Mouse (Mus musculus) hindbrain, embryonic 16.5 days (tissue): ENCODE results near the gene Tmem63c. TPM values are rescaled to one million over a fixed set of nuclear protein-coding genes. Genes with fewer than 3 reads are reported as not detected.
A peak's percentile ranks its signal among the peaks of the same experiment; 100 is the strongest.

Experiments
- ATAC-seq: fragments of 200-750 bp; cut with Nextera tagmentation; 2 replicates; pipeline ENCODE4 v1.8.0; 2017; ENCODE audit warnings: moderate TSS enrichment, moderate library complexity
- H3K27ac ChIP-seq: fragments of 300-500 bp; sonication (generic); 2 replicates; pipeline ENCODE4 v1.5.1; 2014; ENCODE audit warnings: low read depth, mild to moderate bottlenecking, control low read depth, low read length, moderate library complexity
- H3K27me3 ChIP-seq: fragments of 300-500 bp; sonication (generic); replicated peaks from 2 replicates; pipeline ENCODE4 v1.6.1; 2014; ENCODE audit warnings: low read length; ENCODE audit not compliant: control insufficient read depth, insufficient read depth
- H3K36me3 ChIP-seq: fragments of 300-500 bp; sonication (generic); 2 replicates; pipeline ENCODE4 v1.6.1; 2014; ENCODE audit warnings: mild to moderate bottlenecking, low read length, moderate library complexity, mixed read lengths; ENCODE audit not compliant: control insufficient read depth, insufficient read depth
- H3K4me1 ChIP-seq: fragments of 300-500 bp; sonication (generic); 2 replicates; pipeline ENCODE4 v1.6.1; 2014; ENCODE audit warnings: low read depth, low read length; ENCODE audit not compliant: control insufficient read depth, insufficient read depth
- H3K4me2 ChIP-seq: fragments of 300-500 bp; sonication (generic); 2 replicates; pipeline ENCODE4 v1.6.1; 2014; ENCODE audit warnings: mild to moderate bottlenecking, low read length, control low read depth, moderate library complexity
- H3K4me3 ChIP-seq: fragments of 300-500 bp; sonication (generic); 2 replicates; pipeline ENCODE4 v1.5.1; 2014; ENCODE audit warnings: mild to moderate bottlenecking, low read length, control low read depth, moderate library complexity
- H3K9ac ChIP-seq: fragments of 300-500 bp; sonication (generic); 2 replicates; pipeline ENCODE4 v1.6.1; 2014; ENCODE audit warnings: low read depth, mild to moderate bottlenecking, control low read depth, low read length, moderate library complexity
- H3K9me3 ChIP-seq: fragments of 300-500 bp; sonication (generic); 2 replicates; pipeline ENCODE4 v1.6.1; 2014; ENCODE audit warnings: mild to moderate bottlenecking, low read length, moderate library complexity; ENCODE audit not compliant: control insufficient read depth
- WGBS: fragments of 180-500 bp; shearing (Covaris S2); extraction: QIAGEN DNeasy Blood & Tissue Kit; methylation state at CpG from one replicate; pipeline ENCODE4 v1.1.7; 2014; 5-methylcytosine and 5-hydroxymethylcytosine counted together
- polyA plus RNA-seq: library from polyadenylated mRNA; unstranded; fragments of >200 nt; fragmentation: Nextera tagmentation; extraction: Ambion mirVana; gene quantifications from 2 replicates; pipeline ENCODE4 v1.2.1, GENCODE M21; 2015

Gene Tmem63c
- polyA plus RNA-seq, 1 experiment from 2014 or later: 11.0 TPM

DNA sequence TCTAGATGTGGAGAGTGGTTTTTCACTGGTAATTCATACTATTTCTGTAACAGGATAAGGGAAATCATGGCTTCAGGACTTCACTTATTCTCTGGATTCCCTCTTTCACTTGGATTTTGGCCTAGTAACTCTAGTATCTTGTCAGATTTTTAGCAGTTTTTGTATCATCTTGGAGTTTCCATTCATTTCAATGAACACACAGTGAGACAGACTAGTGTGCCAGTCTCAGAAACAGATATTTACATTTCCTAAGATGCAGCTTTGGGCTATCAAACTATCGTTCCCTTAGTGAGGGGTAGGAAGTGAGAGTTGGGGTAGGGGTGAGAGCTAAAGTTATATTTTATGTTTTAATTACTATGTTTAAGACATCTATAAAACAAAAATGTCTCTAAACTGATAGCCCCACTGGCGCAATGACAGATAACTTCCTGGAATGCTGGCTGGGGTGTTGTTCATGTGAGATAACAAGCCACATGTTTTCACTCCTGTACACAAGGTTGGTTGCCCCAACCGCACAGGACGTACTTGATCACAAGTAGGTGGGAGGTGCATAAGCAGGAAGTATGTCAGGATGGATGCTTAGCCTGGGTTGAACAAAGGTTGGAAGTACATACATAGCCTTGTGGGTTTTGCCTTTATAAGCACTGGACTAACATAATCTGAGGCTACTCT is 100.9 kb downstream of the Tmem63c start:
- ATAC-seq: no peak
- no peak overlapping the region for H3K4me3 ChIP-seq
- no peaks in the 10 kb centered on the region for H3K4me1 ChIP-seq
- 98% methylated on average over 4 of the region's 4 CpGs for WGBS
- H3K4me2 ChIP-seq: no peak overlapping the region
- H3K36me3 ChIP-seq: peaks cover 23% of the 10 kb centered on the region
- no peaks in the 10 kb centered on the region for H3K9me3 ChIP-seq
- no peak overlapping the region for H3K9ac ChIP-seq
- H3K27ac ChIP-seq: no peak overlapping the region
- H3K27me3 ChIP-seq: no peaks in the 10 kb centered on the region

DNA sequence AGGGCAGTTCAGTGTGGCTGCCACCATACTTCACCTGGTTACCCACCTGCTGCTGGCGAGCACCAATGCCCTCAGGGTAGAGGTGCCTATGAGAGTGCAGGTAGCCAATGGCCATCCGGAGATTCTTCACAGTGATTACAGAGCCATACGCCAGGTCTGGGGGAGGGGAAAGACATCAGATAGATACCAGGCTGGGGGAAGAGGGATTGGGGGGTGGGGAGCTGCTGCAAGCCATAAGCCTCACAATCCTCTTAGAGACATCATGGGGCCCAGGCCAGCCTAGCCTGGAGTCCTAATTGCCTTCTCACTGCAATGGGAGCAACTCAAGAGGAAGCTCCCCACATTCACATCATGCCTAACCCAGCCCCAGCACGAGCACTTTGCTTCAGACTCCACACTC is 106.1 kb downstream of the Tmem63c start:
- Histone ChIP-seq H3K4me3 (no peak overlapping the region), H3K27ac (no peak overlapping the region), H3K36me3 (peaks cover 22% of the 10 kb centered on the region), H3K4me1 (no peaks in the 10 kb centered on the region), H3K9ac (no peak overlapping the region), H3K9me3 (no peaks in the 10 kb centered on the region), H3K4me2 (no peak overlapping the region), H3K27me3 (no peaks in the 10 kb centered on the region)
- ATAC-seq: no peak
- WGBS: 78% methylated on average over 4 of the region's 4 CpGs

DNA sequence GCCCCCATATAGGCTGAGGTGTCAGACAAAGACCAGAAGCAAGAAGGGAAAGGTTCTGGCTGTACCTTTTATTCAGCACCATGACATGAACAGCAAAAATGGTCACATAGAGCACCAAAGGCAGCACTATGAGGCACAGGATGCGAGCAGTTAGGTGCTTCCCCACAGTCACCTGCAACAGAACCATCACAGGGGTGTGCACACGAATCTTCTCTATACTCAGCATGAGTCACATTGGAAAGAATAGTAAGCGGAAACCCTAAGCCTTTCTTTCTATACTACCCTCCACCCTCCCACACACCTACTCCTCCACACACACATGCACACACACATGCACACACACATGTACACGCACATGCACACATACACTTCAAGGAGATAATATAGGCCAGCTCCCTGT is 109.1 kb downstream of the Tmem63c start:
- Histone ChIP-seq H3K36me3 (peaks cover 13% of the 10 kb centered on the region), H3K27ac (no peak overlapping the region), H3K9me3 (no peaks in the 10 kb centered on the region), H3K4me2 (no peak overlapping the region), H3K27me3 (no peaks in the 10 kb centered on the region), H3K4me3 (no peak overlapping the region), H3K9ac (no peak overlapping the region), H3K4me1 (no peaks in the 10 kb centered on the region)
- 99% methylated on average over 4 of the region's 4 CpGs for WGBS
- no peak for ATAC-seq

DNA sequence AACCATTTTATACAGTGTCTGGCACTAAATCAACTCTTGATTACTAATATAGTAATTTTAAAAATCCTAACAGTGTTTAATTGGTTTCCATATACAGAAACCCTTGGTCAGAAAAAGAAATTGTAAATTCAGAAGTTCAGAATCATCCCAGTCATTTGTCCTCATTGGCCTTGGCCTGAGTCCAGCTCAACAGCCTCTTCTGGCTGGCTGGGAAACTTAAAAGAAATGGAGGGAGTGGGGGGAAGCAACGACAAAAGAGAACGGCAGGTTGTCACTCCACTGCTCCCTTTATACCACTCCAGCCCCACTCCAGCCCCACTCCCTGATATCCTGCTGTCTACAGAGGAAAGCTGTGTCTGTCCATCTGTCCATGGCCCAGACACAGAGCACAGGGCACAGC is 110.0 kb downstream of the Tmem63c start:
- no peaks in the 10 kb centered on the region for H3K9me3 ChIP-seq
- no peaks in the 10 kb centered on the region for H3K4me1 ChIP-seq
- no peak for ATAC-seq
- H3K4me2 ChIP-seq: no peak overlapping the region
- H3K4me3 ChIP-seq: no peak overlapping the region
- H3K27me3 ChIP-seq: no peaks in the 10 kb centered on the region
- no peak overlapping the region for H3K27ac ChIP-seq
- 30% methylated on average over 2 of the region's 2 CpGs for WGBS
- H3K9ac ChIP-seq: no peak overlapping the region
- H3K36me3 ChIP-seq: peaks cover 17% of the 10 kb centered on the region

DNA sequence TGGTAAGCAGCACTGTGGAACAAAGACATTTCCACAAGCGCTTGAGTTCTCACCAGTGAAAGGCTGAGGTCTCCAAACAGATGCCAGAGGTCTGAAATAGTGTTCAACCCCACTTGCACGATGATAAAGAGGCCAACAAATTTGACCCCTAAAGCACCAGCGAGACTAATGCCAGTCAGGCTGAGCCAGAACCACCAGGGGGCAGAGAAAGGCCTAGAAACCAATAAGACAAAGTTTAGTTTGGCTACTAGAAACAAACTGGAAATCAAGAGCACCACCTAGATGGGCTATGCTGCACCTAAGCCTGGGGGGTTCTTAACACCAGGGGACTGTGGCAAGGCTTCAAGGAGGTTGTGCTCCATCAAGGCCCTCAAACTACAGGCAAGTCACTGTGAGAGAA is 110.5 kb downstream of the Tmem63c start:
- no peaks in the 10 kb centered on the region for H3K9me3 ChIP-seq
- no peak overlapping the region for H3K4me2 ChIP-seq
- H3K4me3 ChIP-seq: no peak overlapping the region
- no peak for ATAC-seq
- WGBS: 53% methylated on average over 3 of the region's 3 CpGs
- H3K36me3 ChIP-seq: peaks cover 17% of the 10 kb centered on the region
- no peaks in the 10 kb centered on the region for H3K4me1 ChIP-seq
- H3K27me3 ChIP-seq: no peaks in the 10 kb centered on the region
- no peak overlapping the region for H3K27ac ChIP-seq
- no peak overlapping the region for H3K9ac ChIP-seq

DNA sequence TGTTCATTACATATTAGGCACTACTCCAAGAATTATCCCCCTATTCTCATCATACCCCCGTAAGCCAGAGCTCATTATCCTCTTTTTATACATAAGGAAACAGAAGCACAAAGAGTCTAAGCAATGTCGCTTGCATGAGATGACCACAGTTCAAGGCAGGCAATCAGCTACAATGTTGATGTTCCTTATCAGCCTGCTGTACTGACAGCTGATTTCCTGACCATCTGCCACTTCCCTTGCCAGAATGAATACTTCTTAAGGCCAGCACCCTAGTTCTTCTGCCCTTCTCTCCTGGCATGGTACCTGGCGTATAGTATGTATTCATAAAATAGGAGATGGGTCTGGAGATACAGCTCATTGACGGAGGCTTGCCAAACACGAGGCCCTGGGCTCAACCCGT is 111.1 kb downstream of the Tmem63c start:
- Histone ChIP-seq H3K36me3 (peaks cover 13% of the 10 kb centered on the region), H3K4me2 (no peak overlapping the region), H3K4me1 (no peaks in the 10 kb centered on the region), H3K9ac (no peak overlapping the region), H3K4me3 (no peak overlapping the region), H3K27ac (no peak overlapping the region), H3K27me3 (no peaks in the 10 kb centered on the region), H3K9me3 (no peaks in the 10 kb centered on the region)
- 91% methylated on average over 6 of the region's 6 CpGs for WGBS
- ATAC-seq: no peak

DNA sequence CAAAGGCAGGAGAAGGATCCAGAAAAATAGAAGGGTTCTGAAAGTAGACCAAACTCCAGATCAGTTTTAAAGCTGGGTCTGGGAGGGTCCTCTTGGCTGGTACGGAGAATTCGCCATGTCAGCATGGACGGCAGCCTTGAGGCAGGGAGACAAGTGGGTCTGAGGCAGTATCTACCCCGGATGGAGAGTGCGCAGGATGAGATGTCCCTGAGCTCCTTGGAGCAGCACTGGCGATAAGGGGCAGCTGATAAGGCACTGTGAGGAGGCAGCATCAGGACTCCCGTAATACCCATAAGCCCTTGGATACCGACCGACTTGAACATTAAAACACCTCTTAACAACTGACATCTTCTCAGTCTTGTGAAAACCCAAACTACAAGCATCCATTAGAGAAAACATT is 111.6 kb downstream of the Tmem63c start:
- H3K36me3 ChIP-seq: peaks cover 13% of the 10 kb centered on the region
- 92% methylated on average over 9 of the region's 9 CpGs for WGBS

DNA sequence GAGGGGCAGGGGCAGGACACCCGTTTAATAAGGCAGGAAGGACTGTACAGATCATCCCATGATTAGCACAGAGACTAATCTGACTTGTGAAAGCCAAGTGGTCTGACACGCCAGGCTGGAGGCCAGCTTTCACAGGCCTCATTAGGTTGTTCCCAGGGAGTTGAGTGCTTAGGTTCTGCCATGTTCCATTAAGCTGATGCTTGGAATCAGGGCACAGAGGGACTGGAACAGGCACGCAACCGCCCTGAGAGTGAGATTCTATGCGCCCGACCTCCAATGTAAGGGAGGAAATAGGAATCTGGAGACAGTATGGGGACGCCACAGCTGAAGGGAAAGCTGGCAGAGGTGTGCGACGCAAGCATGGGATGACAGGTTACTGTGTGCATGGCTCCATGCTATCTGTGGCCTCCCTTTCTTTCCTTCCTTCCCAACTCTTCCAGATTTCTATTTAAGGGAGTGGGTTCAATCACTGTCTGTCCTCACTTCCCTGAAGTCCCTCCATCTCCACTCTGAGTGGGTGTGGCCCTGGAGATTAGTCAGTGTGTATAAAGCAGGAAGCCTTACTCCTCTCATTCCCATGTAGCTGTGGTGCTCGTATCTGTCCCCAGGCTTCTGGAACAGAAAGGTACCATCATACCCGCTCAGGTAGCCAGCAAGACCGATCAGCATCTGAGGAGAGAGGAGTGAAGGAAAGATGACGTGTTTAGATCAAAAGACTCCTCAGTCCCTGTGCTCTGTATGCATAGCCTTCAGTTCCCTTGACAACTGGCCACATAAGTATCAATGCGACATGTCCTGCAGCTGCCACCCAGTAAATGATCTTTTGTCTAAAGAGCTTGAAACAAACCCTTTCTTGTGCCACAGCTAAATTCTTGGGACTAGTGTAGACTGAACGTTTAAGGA is 116.5 kb downstream of the Tmem63c start:
- H3K9me3 ChIP-seq: no peaks in the 10 kb centered on the region
- no peak overlapping the region for H3K4me3 ChIP-seq
- no peaks in the 10 kb centered on the region for H3K27me3 ChIP-seq
- H3K27ac ChIP-seq: peak overlapping the region; percentile 16; the same call in 1 of the 2 replicates
- 51% methylated on average over 15 of the region's 15 CpGs for WGBS
- no peak overlapping the region for H3K9ac ChIP-seq
- H3K36me3 ChIP-seq: peaks cover 7% of the 10 kb centered on the region
- H3K4me1 ChIP-seq: no peaks in the 10 kb centered on the region; the same call in 1 of the 2 replicates
- no peak overlapping the region for H3K4me2 ChIP-seq
- peak; percentile 76 for ATAC-seq

More for the DNA sequence above, 111.6 kb downstream of the Tmem63c start:
- Histone ChIP-seq H3K4me3 (no peak overlapping the region), H3K27ac (no peak overlapping the region), H3K4me2 (no peak overlapping the region), H3K4me1 (no peaks in the 10 kb centered on the region; the same call in 1 of the 2 replicates), H3K27me3 (no peaks in the 10 kb centered on the region), H3K9me3 (no peaks in the 10 kb centered on the region), H3K9ac (no peak overlapping the region)
- no peak for ATAC-seq

DNA sequence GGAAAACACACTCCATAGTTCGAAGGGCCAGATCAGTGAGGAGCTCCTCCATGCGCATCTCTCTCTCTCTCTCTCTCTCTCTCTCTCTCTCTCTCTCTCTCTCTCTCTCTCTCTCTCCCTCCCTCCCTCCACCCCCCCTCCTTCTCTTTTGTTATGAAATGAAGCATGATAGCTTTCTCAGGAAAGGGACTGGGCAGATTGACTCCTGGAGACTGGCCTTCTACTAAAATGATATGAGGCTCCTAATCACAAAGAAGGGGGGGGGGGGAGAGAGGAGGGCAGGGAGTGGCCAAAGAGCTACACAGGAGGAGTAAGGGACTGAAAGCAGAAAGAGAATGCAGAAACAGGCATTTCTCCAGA is 117.2 kb downstream of the Tmem63c start:
- Histone ChIP-seq H3K27ac (no peak overlapping the region), H3K4me1 (no peaks in the 10 kb centered on the region; the same call in 1 of the 2 replicates), H3K4me2 (no peak overlapping the region), H3K4me3 (no peak overlapping the region), H3K9ac (no peak overlapping the region), H3K27me3 (no peaks in the 10 kb centered on the region), H3K36me3 (peaks cover 5% of the 10 kb centered on the region), H3K9me3 (no peaks in the 10 kb centered on the region)
- ATAC-seq: no peak
- WGBS: 46% methylated on average over 2 of the region's 2 CpGs
